Mouse (Mus musculus): ENCODE data around the gene Ahcy. TPM values are rescaled to one million over a fixed set of nuclear protein-coding genes. Genes with fewer than 3 reads are reported as not detected.
"Not testable (repeated sequence)": the region's sequence is repeated elsewhere in the genome, so short reads cannot be mapped to it uniquely, and the experiment has no call there.

The Ahcy gene
- total RNA-seq, 4 experiments from 2014 or later = 13.0 to 14.9 (median 14.1) TPM

DNA sequence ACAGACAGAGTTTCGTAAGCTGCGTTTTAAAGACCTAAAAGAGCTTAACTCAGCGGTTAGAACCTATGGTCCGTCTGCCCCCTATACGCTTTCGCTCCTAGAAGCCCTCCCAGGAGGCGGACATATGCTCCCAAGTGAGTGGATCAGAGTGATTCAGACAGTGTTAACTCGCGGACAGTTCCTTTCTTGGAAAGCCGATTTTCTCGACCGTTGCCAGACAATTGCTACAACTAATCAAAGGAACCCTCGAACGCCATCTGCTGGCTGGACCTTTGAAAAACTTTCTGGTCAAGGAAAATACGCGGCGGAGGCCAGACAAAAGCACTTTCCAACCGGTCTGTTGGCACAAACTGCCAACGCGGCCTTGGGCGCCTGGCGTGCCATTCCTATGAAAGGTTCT, 54.6 kb downstream of the Ahcy start:
- DNase-seq (ENCODE audit: low spot score) = peak; percentile 92

DNA sequence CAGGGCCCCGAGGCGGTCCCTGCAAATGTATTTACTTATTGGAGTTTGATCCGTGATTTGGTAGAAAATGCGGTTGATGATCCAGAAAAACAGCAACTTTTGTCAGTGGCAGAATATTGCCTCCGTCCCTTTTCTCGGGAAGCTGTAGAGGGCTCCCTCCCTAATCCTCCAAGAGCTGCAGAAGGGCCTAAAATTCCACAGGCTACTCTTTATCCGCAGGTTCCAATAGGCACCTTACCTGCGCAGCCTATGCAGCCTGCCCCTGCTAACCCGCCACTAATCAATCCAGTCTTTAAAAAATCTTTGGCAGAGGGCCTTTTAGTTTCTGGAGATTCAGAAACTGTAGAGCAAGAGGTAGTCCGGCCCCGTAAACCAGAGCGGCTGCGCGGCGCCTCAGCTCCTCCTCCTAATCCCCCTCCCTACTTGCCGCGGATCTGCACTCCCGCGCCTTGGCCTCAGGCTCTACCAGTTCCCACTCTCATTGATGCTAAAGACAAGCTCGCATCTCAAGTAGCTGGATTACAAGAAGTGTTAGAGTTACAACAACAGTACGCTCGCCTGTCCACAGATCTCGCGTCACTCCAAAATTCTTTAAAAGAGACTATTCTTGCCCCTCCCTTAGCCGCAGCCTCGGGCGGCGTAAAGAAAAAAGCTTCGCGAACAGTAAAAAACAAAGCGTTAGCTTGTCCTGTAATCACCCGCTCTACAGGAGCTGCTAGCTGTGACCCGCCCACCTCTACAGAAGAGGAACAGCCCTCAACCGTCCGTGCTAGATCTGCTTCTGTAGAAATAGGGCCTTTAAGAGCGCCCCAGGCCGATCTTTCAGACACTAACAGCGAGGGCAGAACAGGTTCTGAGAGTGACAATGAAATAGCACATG, 55.3 kb downstream of the Ahcy start:
- DNase-seq (ENCODE audit: low spot score) = peak; percentile 58

DNA sequence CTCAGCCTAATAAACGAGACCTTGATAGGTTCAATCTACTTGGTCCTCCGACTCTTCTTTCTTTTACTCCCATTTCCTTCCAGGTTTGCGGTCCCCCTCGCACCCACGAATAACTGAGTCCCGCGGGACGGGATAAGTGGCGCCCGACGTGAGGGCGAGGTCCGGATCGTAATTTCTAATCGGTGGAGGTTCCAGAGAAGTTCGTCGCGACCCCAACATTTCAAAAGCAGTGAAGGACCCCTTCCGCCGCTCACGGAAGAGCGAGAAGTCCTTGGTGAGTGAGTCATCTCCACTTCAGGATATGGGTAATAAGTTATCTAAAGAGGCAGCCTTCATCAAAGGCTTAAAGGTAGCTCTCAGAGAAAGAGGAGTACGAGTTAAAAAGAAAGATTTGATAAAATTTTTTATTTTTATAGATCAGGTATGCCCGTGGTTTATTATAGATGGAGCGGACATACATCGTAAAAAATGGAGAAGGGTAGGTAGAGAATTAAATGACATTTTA, 56.0 kb downstream of the Ahcy start, which contains the start of gene Gm14226:
Gm14226 (plus strand) TSS at position 16 of the 505 bp plus-strand sequence.
- not testable (repeated sequence) for DNase-seq (ENCODE audit: low spot score)

DNA sequence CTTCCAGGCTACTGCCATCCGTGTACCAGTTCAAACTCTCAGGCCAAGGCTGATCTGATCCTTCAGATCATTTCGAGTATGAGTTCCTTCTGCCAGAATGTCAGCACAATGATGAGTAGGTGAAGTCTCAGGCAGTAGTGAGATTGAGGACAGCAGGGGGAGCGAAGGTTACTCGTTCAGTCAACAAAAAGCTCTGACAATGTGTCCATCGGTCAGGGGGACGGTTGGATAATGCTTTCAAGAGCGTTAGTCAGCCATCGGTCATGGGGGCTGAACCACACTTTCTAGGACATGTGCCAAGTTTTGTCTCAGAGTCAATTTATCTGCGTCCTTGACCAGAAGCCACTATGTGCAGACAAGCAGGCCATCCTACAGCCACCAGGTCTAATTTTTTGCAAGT, 57.5 kb downstream of the Ahcy start:
- not testable (repeated sequence) for DNase-seq (ENCODE audit: low spot score)

DNA sequence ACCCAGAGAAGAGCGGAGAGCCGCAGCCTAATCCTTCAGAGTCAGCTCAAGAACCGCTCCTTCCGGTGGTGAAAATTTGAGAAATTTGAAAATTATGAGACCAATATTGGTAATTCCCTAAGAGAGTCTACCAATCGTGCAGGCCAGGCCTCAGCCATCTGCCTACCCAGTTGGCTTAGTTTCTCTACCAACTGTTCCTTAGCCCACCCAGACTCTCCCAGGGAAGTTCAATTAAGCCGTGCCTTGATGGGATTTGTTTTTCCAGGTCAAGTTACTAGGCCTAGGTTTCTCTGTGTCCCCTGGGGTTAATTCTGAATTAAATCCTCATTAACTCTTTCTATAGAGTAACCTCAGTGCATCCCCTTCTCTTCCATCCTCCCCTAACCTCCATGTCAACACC, 61.3 kb downstream of the Ahcy start:
- no peak for DNase-seq (ENCODE audit: low spot score)

DNA sequence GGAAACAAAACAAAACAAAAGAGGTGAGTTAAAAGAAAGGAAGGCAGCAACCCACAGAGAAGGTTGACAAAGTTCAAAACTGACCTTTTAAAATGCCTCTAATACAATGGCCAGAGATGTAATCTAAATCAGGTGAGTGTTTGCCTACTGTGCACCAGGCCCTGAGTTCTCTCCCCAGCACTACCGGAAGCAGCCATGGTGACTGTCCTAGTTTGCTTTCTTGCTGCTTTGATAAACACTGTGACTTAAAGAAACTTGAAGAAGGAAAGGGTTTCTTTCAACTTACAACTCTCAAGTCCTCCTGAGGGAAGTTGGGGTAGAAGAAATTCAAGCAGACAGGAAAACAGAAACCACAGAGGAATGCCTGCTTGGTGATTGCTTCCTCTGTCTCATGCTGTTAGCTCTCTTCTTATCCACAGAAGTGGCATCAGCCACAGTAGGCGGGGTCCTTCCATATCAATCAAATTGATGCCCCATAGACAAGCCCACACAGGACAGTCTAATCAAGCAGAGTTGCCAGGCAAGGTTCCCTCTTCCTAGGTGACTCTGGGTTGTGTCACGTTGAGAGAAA, 63.1 kb downstream of the Ahcy start:
- no peak for DNase-seq (ENCODE audit: low spot score)

Other genes starting within 250 kb of the Ahcy start
- gene Eif2s2, start 181.6 kb downstream of the Ahcy start, total RNA-seq (2022) = 10 to 100 TPM; 54.7 to 61.0 (median 55.7) TPM
- under 1 TPM in 3 of 4 experiments, not detected in 1; 0.17 to 0.25 (median 0.22) TPM for gene Gm14226, start 56.2 kb downstream of the Ahcy start, total RNA-seq (2022)
- gene Itch, start 59.0 kb upstream of the Ahcy start, total RNA-seq (2022) = 10 to 100 TPM; 25.2 to 27.8 (median 26.0) TPM
- 100 to 1,000 TPM; 143 to 184 (median 165) TPM for gene Dynlrb1, start 162.0 kb upstream of the Ahcy start, total RNA-seq (2022)
- gene Map1lc3a, start 201.8 kb upstream of the Ahcy start, total RNA-seq (2022) = 100 to 1,000 TPM; 780 to 845 (median 813) TPM